Mouse (Mus musculus): ENCODE results near the gene Luzp2.

DNA sequence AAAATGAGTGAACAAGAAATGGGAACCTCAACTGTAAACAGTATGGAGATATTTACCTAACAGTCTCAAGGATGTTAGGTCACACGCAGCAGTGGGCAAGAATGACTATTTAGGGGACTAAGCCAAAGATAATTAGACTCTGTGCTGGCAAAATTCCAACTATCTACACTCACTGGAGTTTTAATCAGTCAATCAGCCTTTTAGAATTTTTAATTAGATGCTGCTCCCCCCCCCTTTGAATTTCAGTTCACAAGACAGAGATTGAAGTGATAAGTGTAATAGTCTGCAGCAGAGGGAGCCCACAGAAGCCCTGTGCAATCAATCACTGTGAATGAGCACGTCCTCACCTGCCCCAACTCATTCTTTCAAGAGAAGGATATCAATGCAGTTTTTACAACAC lies 165.1 kb downstream of the Luzp2 start:
- no peak for TF ChIP-seq GATA1 (IDR thresholded peaks at IDR 0.05; ENCODE audit: borderline replicate concordance, low read length)
- no peak for TF ChIP-seq CTCF (IDR thresholded peaks at IDR 0.05; ENCODE audit: low read depth, low read length)
- no peak for TF ChIP-seq POLR2AphosphoS5 (IDR thresholded peaks at IDR 0.05; ENCODE audit: insufficient replicate concordance, low read depth, low read length)
- TF ChIP-seq TAL1 (conservative IDR thresholded peaks at IDR 0.05; ENCODE audit: low read depth, low read length), result no peak

Data from G1E (cell line).